Mouse (Mus musculus) hematopoietic stem cell, adult 5-6 weeks (primary cell): Measurements from ENCODE around the gene Sema3f. TPM values are rescaled to one million over a fixed set of nuclear protein-coding genes. Genes with fewer than 3 reads are reported as not detected.

ENCODE experiments used
- ATAC-seq, 2 experiments: fragments of 125-278 bp in 1 of 2; replicated peaks in 1 of 2; 2 replicates each; pipeline ENCODE4 v1.8.0; 2016 to 2017; ENCODE audit warnings: inconsistent platforms in 2 of 2, mild to moderate bottlenecking in 2 of 2, moderate number of reproducible peaks in 2 of 2, low read depth in 1 of 2, moderate TSS enrichment in 1 of 2; ENCODE audit not compliant: low FRiP score in 2 of 2, poor library complexity in 2 of 2, severe bottlenecking in 2 of 2, insufficient read depth in 1 of 2, low TSS enrichment in 1 of 2
- total RNA-seq: library from RNA; stranded (forward); fragments of 172-1452, 232-1000 nt; gene quantifications from 2 replicates; pipeline ENCODE4 v1.2.3, GENCODE M21; 2017

Gene Sema3f
- total RNA-seq, 1 experiment from 2014 or later, result 0.89 TPM

GRCm38 (mm10) chr9:107633091-107633660 lies 77.1 kb downstream of the Sema3f start:
- peak; percentile 63 to 69 for ATAC-seq

GRCm38 (mm10) chr9:107632478-107632877 lies 77.8 kb downstream of the Sema3f start:
- ATAC-seq, result no peak

- ATAC-seq, result no peak
Observed at GRCm38 (mm10) chr9:107631861-107632260, 78.4 kb downstream of the Sema3f start.

Other genes with a start within 250 kb of the Sema3f start
- 12.6 and 16.2 TPM in 2 replicates for gene Tmem115, start 176.5 kb downstream of the Sema3f start, total RNA-seq
- gene Cyb561d2, start 168.3 kb downstream of the Sema3f start, total RNA-seq, result 15.3 and 19.7 TPM in 2 replicates
- 5.9 and 27.5 TPM in 2 replicates for gene Nprl2, start 168.2 kb downstream of the Sema3f start, total RNA-seq
- gene Zmynd10, start 163.2 kb downstream of the Sema3f start, total RNA-seq, result not detected in 2 replicates
- gene Rassf1, start 158.9 kb downstream of the Sema3f start, total RNA-seq, result 36.3 and 47.8 TPM in 2 replicates
- gene Tusc2, start 147.2 kb downstream of the Sema3f start, total RNA-seq, result 16.2 and 23.7 TPM in 2 replicates
- 4.0 and 4.2 TPM in 2 replicates for gene Hyal2, start 142.5 kb downstream of the Sema3f start, total RNA-seq
- 4.1 and 5.2 TPM in 2 replicates for gene Hyal1, start 133.5 kb downstream of the Sema3f start, total RNA-seq
- gene Naa80, start 131.6 kb downstream of the Sema3f start, total RNA-seq, result 12.2 and 12.7 TPM in 2 replicates
- 0.35 and 3.9 TPM in 2 replicates for gene Hyal3, start 129.7 kb downstream of the Sema3f start, total RNA-seq
- 49.8 and 62.7 TPM in 2 replicates for gene Ifrd2, start 122.8 kb downstream of the Sema3f start, total RNA-seq
- gene Sema3b, start 101.2 kb downstream of the Sema3f start, total RNA-seq, result not detected in 2 replicates
- gene Gnai2, start 75.1 kb downstream of the Sema3f start, total RNA-seq, result 345 and 415 TPM in 2 replicates
- gene Slc38a3, start 40.9 kb downstream of the Sema3f start, total RNA-seq, result not detected in 2 replicates
- not detected in 2 replicates for gene Gnat1, start 30.8 kb downstream of the Sema3f start, total RNA-seq
- gene Rbm5, start 60.5 kb upstream of the Sema3f start, total RNA-seq, result 309 and 331 TPM in 2 replicates
- 165 and 170 TPM in 2 replicates for gene Rbm6, start 162.8 kb upstream of the Sema3f start, total RNA-seq
- 11.5 and 12.3 TPM in 2 replicates for gene Mon1a, start 177.7 kb upstream of the Sema3f start, total RNA-seq
- 0.25 TPM in 1 of 2 replicates, not detected in the other for gene Mst1r, start 196.4 kb upstream of the Sema3f start, total RNA-seq
- not detected in 2 replicates for gene Actl11, start 218.0 kb upstream of the Sema3f start, total RNA-seq
- gene Camkv, start 225.2 kb upstream of the Sema3f start, total RNA-seq, result 0.25 and 0.38 TPM in 2 replicates
- gene Traip, start 239.7 kb upstream of the Sema3f start, total RNA-seq, result 19.3 and 40.1 TPM in 2 replicates